Mouse (Mus musculus) midbrain, postnatal 0 days (tissue): ENCODE measurements around the gene Rspo1. TPM values are rescaled to one million over a fixed set of nuclear protein-coding genes. Genes with fewer than 3 reads are reported as not detected.

Experiments used
- ATAC-seq: fragments of 200-750 bp; cut with Nextera tagmentation; 2 replicates; pipeline ENCODE4 v1.8.0; 2017; ENCODE audit warnings: moderate number of reproducible peaks, mild to moderate bottlenecking, moderate TSS enrichment, moderate library complexity; ENCODE audit not compliant: low FRiP score
- DNase-seq: peaks from one replicate; pipeline ENCODE4 v3.0.0-alpha.2; 2015; ENCODE audit warnings: low spot score
- H3K27ac ChIP-seq: fragments of 300-500 bp; sonication (generic); 2 replicates; pipeline ENCODE4 v1.5.1; 2014; ENCODE audit warnings: low read depth, mild to moderate bottlenecking, low read length, mixed read lengths
- H3K27me3 ChIP-seq: fragments of 300-500 bp; sonication (generic); 2 replicates; pipeline ENCODE4 v1.6.1; 2014; ENCODE audit warnings: low read length, control low read depth, mixed read lengths; ENCODE audit not compliant: insufficient read depth
- H3K36me3 ChIP-seq: fragments of 300-500 bp; sonication (generic); 2 replicates; pipeline ENCODE4 v1.6.1; 2014; ENCODE audit warnings: low read length, control low read depth, mixed read lengths; ENCODE audit not compliant: insufficient read depth
- H3K4me1 ChIP-seq: fragments of 300-500 bp; sonication (generic); 2 replicates; pipeline ENCODE4 v1.6.1; 2014; ENCODE audit warnings: mild to moderate bottlenecking, control low read depth, antibody characterized with exemption, low read length, mixed read lengths; ENCODE audit not compliant: insufficient read depth
- H3K4me2 ChIP-seq: fragments of 300-500 bp; sonication (generic); 2 replicates; pipeline ENCODE4 v1.6.1; 2014; ENCODE audit warnings: low read depth, mild to moderate bottlenecking, low read length, mixed read lengths; ENCODE audit not compliant: poor library complexity, severe bottlenecking
- H3K4me3 ChIP-seq: fragments of 300-500 bp; sonication (generic); 2 replicates; pipeline ENCODE4 v1.5.1; 2014; ENCODE audit warnings: low read depth, mild to moderate bottlenecking, low read length, moderate library complexity
- H3K9ac ChIP-seq: fragments of 300-500 bp; sonication (generic); replicated peaks from 2 replicates; pipeline ENCODE4 v1.6.1; 2014; ENCODE audit warnings: mild to moderate bottlenecking, low read length, moderate library complexity, mixed read lengths; ENCODE audit not compliant: poor library complexity, severe bottlenecking
- H3K9me3 ChIP-seq: fragments of 300-500 bp; sonication (generic); 2 replicates; pipeline ENCODE4 v1.6.1; 2016; ENCODE audit warnings: low read length, control low read depth
- CTCF ChIP-seq: IDR thresholded peaks from 2 replicates; pipeline ENCODE4 v1.5.1; 2016; ENCODE audit warnings: antibody characterized with exemption, mild to moderate bottlenecking
- WGBS: fragments of 180-500 bp; shearing (Covaris S2); extraction: QIAGEN DNeasy Blood & Tissue Kit; methylation state at CpG from one replicate; pipeline ENCODE4 v1.1.7; 2014; 5-methylcytosine and 5-hydroxymethylcytosine counted together
- polyA plus RNA-seq: library from polyadenylated mRNA; unstranded; fragments of >200 nt; fragmentation: Nextera tagmentation; extraction: Ambion mirVana; gene quantifications from 2 replicates; pipeline ENCODE4 v1.2.1, GENCODE M21; 2015
- total RNA-seq: library from RNA; depleted of rRNA; stranded (reverse); fragments of >200 nt; gene quantifications from 2 replicates; pipeline ENCODE4 v1.2.3, GENCODE M21; 2014; rRNA removed

The Rspo1 gene
- total and polyA plus RNA-seq, 2 experiments from 2014 or later = 1.8 to 2.5 TPM

DNA sequence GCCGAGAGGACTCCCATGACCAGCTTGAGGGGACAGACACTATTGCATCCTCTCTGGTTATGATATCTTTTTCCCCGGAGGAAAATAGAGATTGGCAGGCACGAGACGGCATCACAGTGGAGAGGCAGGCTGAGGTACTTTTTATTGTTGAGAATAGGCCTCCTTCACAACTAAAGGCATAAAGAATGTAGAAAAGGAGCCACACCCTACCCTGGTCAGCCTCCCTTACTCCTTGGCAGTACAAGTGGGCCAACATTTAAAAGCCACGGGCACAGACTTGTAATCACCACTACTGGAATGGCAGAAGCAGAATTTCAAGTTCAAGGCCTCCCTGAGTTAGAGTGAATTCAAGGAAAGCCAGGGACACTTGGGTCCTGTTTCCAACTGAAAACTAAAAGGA is 71.8 kb downstream of the Rspo1 start:
- no peak overlapping the region for H3K4me3 ChIP-seq
- no peak overlapping the region for H3K4me2 ChIP-seq
- no peak overlapping the region for H3K27ac ChIP-seq
- no peak for DNase-seq
- H3K4me1 ChIP-seq = no peaks in the 10 kb centered on the region
- no peak overlapping the region for H3K9ac ChIP-seq
- 52% methylated on average over 5 of the region's 5 CpGs for WGBS
- no peak for TF ChIP-seq CTCF
- no peaks in the 10 kb centered on the region for H3K27me3 ChIP-seq
- no peak for ATAC-seq
- peaks cover 32% of the 10 kb centered on the region for H3K36me3 ChIP-seq
- H3K9me3 ChIP-seq = no peaks in the 10 kb centered on the region

Other genes with a start within 250 kb of the Rspo1 start
- 19.0 and 20.5 TPM in 2 replicates for gene Inpp5b, start 244.6 kb upstream of the Rspo1 start, total RNA-seq
- 14.3 and 16.0 TPM in 2 replicates for gene Inpp5b, start 244.6 kb upstream of the Rspo1 start, polyA plus RNA-seq
- 7.0 and 15.5 TPM in 2 replicates for gene Mtf1, start 184.3 kb upstream of the Rspo1 start, total RNA-seq
- 22.1 and 24.7 TPM in 2 replicates for gene Mtf1, start 184.3 kb upstream of the Rspo1 start, polyA plus RNA-seq
- gene Yrdc, start 135.8 kb upstream of the Rspo1 start, total RNA-seq = 54.5 and 78.4 TPM in 2 replicates
- gene Yrdc, start 135.8 kb upstream of the Rspo1 start, polyA plus RNA-seq = 48.9 and 55.7 TPM in 2 replicates
- gene 1110065P20Rik, start 135.2 kb upstream of the Rspo1 start, total RNA-seq = 163 and 181 TPM in 2 replicates
- gene 1110065P20Rik, start 135.2 kb upstream of the Rspo1 start, polyA plus RNA-seq = 135 and 141 TPM in 2 replicates
- 43.7 and 50.5 TPM in 2 replicates for gene Maneal, start 124.3 kb upstream of the Rspo1 start, total RNA-seq
- 9.4 and 9.5 TPM in 2 replicates for gene Maneal, start 124.3 kb upstream of the Rspo1 start, polyA plus RNA-seq
- 43.4 and 50.1 TPM in 2 replicates for gene Epha10, start 105.5 kb upstream of the Rspo1 start, total RNA-seq
- 14.8 and 15.3 TPM in 2 replicates for gene Epha10, start 105.5 kb upstream of the Rspo1 start, polyA plus RNA-seq
- gene 9930104L06Rik, start 49.4 kb upstream of the Rspo1 start, total RNA-seq = 15.6 and 21.7 TPM in 2 replicates
- 8.9 and 9.3 TPM in 2 replicates for gene 9930104L06Rik, start 49.4 kb upstream of the Rspo1 start, polyA plus RNA-seq
- gene Cdca8, start 47.1 kb upstream of the Rspo1 start, total RNA-seq = 3.0 and 6.3 TPM in 2 replicates
- 10.3 and 14.8 TPM in 2 replicates for gene Cdca8, start 47.1 kb upstream of the Rspo1 start, polyA plus RNA-seq
- 51.8 and 57.3 TPM in 2 replicates for gene Gnl2, start 30.2 kb downstream of the Rspo1 start, total RNA-seq
- 72.5 and 77.5 TPM in 2 replicates for gene Gnl2, start 30.2 kb downstream of the Rspo1 start, polyA plus RNA-seq
- gene Dnali1, start 79.3 kb downstream of the Rspo1 start, total RNA-seq = 0.47 and 3.1 TPM in 2 replicates
- 1.3 TPM in 2 replicates for gene Dnali1, start 79.3 kb downstream of the Rspo1 start, polyA plus RNA-seq
- gene Snip1, start 80.2 kb downstream of the Rspo1 start, total RNA-seq = 33.5 and 35.1 TPM in 2 replicates
- 16.0 and 17.1 TPM in 2 replicates for gene Snip1, start 80.2 kb downstream of the Rspo1 start, polyA plus RNA-seq
- 82.6 and 95.2 TPM in 2 replicates for gene Meaf6, start 98.7 kb downstream of the Rspo1 start, total RNA-seq
- 139 and 170 TPM in 2 replicates for gene Meaf6, start 98.7 kb downstream of the Rspo1 start, polyA plus RNA-seq
- 0.88 and 2.5 TPM in 2 replicates for gene Zc3h12a, start 141.4 kb downstream of the Rspo1 start, total RNA-seq
- gene Zc3h12a, start 141.4 kb downstream of the Rspo1 start, polyA plus RNA-seq = 0.12 and 0.20 TPM in 2 replicates